8 mouse cellular contexts compared by ENCODE assay signal in the genomic region with DNA sequence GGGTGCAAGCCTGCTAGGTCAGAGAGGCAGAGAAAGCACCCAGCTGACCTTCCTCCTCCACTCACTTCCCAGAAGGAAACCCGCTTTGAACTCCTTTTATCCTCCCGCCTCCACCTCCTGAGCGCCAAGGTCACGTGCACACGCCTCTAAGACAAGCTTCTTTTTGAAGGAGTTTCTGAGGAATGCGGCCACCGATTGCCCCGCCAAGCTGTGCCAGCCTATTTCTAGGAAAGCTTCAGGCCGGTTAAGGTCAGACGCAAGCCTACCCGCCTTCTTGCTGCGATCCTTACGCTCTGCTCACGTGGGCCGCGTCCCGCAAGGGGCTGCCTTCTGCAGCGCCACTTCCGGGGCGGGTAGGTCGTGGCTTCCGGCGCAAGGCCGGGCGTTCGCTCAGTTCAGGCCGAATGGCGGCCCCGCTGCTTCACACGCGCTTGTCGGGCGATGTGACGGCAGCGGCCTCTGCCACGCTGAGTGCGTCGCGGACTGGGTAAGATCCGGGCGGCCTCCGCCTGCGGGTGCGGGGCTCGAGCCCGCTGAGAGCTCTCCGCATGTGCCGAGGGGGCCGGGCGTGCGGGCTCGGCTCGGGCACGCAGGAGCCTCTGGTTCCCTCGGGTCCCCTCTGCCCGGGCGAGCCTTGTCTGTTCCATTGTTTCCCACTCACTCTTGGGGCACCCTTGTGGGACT. TPM values are rescaled to one million over a fixed set of nuclear protein-coding genes. Genes with fewer than 3 reads are reported as not detected.
A peak's percentile ranks its signal among the peaks of the same experiment; 100 is the strongest.
DNase-seq lines count a peak whose midpoint lies in the region; ATAC-seq and TF ChIP-seq lines count a peak whose summit lies in the region.

Gene Rrn3, plus strand, starts transcription at position 356 of the 684 bp plus-strand sequence.

- peak within 1 kb of the TSS; percentile 84 for H3K9ac ChIP-seq in forebrain, embryonic 12.5 days
- peak within 1 kb of the TSS; percentile 91 for H3K9ac ChIP-seq in heart, postnatal 0 days (replicated peaks; ENCODE audit: low read depth, low read length)
- peak within 1 kb of the TSS; percentile 84 for H3K9ac ChIP-seq in liver, embryonic 16.5 days (ENCODE audit: low read depth, low read length)
- peak within 1 kb of the TSS; percentile 94 for H3K9ac ChIP-seq in neural tube, embryonic 13.5 days

- under 1% methylated on average over 57 of the region's 57 CpGs for WGBS in forebrain, embryonic 12.5 days
- WGBS in heart, postnatal 0 days = under 1% methylated on average over 57 of the region's 57 CpGs
- WGBS in liver, embryonic 16.5 days (ENCODE audit: insufficient replicate concordance) = under 1% methylated on average over 57 of the region's 57 CpGs
- WGBS in neural tube, embryonic 13.5 days = under 1% methylated on average over 57 of the region's 57 CpGs

- peaks cover 41% of the 10 kb centered on the region for H3K4me1 ChIP-seq in E14TG2a.4 (replicated peaks; ENCODE audit: low read depth, low read length)
- peaks cover 22% of the 10 kb centered on the region for H3K4me1 ChIP-seq in forebrain, embryonic 12.5 days
- peaks cover 13% of the 10 kb centered on the region; the same call in 1 of the 2 replicates for H3K4me1 ChIP-seq in heart, postnatal 0 days (ENCODE audit: control insufficient read depth, insufficient read depth)
- peaks cover 15% of the 10 kb centered on the region for H3K4me1 ChIP-seq in liver, embryonic 16.5 days (ENCODE audit: control insufficient read depth, low read depth, low read length)
- peaks cover 26% of the 10 kb centered on the region for H3K4me1 ChIP-seq in neural tube, embryonic 13.5 days (replicated peaks)
- peaks cover 5% of the 10 kb centered on the region for H3K4me1 ChIP-seq in testis, adult 2 months (ENCODE audit: control insufficient read depth, insufficient read depth, low read length)

- H3K9me3 ChIP-seq in E14TG2a.4 (ENCODE audit: low read length) = peaks cover 37% of the 10 kb centered on the region
- H3K9me3 ChIP-seq in forebrain, embryonic 12.5 days = no peaks in the 10 kb centered on the region
- H3K9me3 ChIP-seq in heart, postnatal 0 days (replicated peaks; ENCODE audit: control insufficient read depth, low read length) = peaks cover 7% of the 10 kb centered on the region; the same call in 1 of the 2 replicates
- no peaks in the 10 kb centered on the region for H3K9me3 ChIP-seq in liver, embryonic 16.5 days (replicated peaks; ENCODE audit: control insufficient read depth, low read length)
- no peaks in the 10 kb centered on the region for H3K9me3 ChIP-seq in neural tube, embryonic 13.5 days

- peaks cover 51% of the 10 kb centered on the region for H3K36me3 ChIP-seq in E14TG2a.4 (ENCODE audit: insufficient read depth, low read length)
- peaks cover 22% of the 10 kb centered on the region for H3K36me3 ChIP-seq in forebrain, embryonic 12.5 days (replicated peaks)
- H3K36me3 ChIP-seq in heart, postnatal 0 days (replicated peaks; ENCODE audit: control insufficient read depth, insufficient read depth, low read length) = peaks cover 16% of the 10 kb centered on the region
- H3K36me3 ChIP-seq in liver, embryonic 16.5 days (ENCODE audit: control insufficient read depth, insufficient read depth) = peaks cover 5% of the 10 kb centered on the region
- H3K36me3 ChIP-seq in neural tube, embryonic 13.5 days = peaks cover 16% of the 10 kb centered on the region
- H3K36me3 ChIP-seq in testis, adult 2 months (ENCODE audit: control insufficient read depth, insufficient read depth, low read length) = no peaks in the 10 kb centered on the region

- peak; percentile 81 for DNase-seq in c-Kit-positive CD71-positive TER-119-positive erythroid progenitor cells, embryonic 14.5 days (ENCODE audit: low spot score)
- peak; percentile 89 for DNase-seq in heart, postnatal 0 days (ENCODE audit: low spot score)
- DNase-seq in kidney, postnatal 4 days = peak; percentile 91 to 95

- peak; percentile 98 for TF ChIP-seq POLR2A in testis, adult 2 months (IDR thresholded peaks at IDR 0.05; ENCODE audit: control insufficient read depth, low read depth, low read length)

- H3K4me2 ChIP-seq in forebrain, embryonic 12.5 days = peak within 1 kb of the TSS; percentile 77
- H3K4me2 ChIP-seq in heart, postnatal 0 days (ENCODE audit: low read depth, low read length) = peak within 1 kb of the TSS; percentile 77
- H3K4me2 ChIP-seq in liver, embryonic 16.5 days (ENCODE audit: low read depth, low read length) = peak within 1 kb of the TSS; percentile 85
- H3K4me2 ChIP-seq in neural tube, embryonic 13.5 days = peak within 1 kb of the TSS; percentile 85

- TF ChIP-seq EP300 in heart, postnatal 0 days (IDR thresholded peaks at IDR 0.05; ENCODE audit: low read depth) = peak; percentile 52; the same call in 1 of the 2 replicates

- peak within 1 kb of the TSS; percentile 98 for H3K4me3 ChIP-seq in E14TG2a.4 (replicated peaks; ENCODE audit: low read length)
- peak within 1 kb of the TSS; percentile 87 for H3K4me3 ChIP-seq in forebrain, embryonic 12.5 days (replicated peaks)
- H3K4me3 ChIP-seq in heart, postnatal 0 days (ENCODE audit: low read depth, low read length) = peak within 1 kb of the TSS; percentile 83
- peak within 1 kb of the TSS; percentile 87 for H3K4me3 ChIP-seq in liver, embryonic 16.5 days (ENCODE audit: low read depth, low read length)
- H3K4me3 ChIP-seq in neural tube, embryonic 13.5 days = peak within 1 kb of the TSS; percentile 89
- H3K4me3 ChIP-seq in testis, adult 2 months (ENCODE audit: control insufficient read depth, low read depth, low read length) = peak within 1 kb of the TSS; percentile 99

- peak within 1 kb of the TSS; percentile 81 for H3K27ac ChIP-seq in forebrain, embryonic 12.5 days
- peak within 1 kb of the TSS; percentile 57 for H3K27ac ChIP-seq in heart, postnatal 0 days (ENCODE audit: low read depth)
- peak within 1 kb of the TSS; percentile 74 for H3K27ac ChIP-seq in liver, embryonic 16.5 days (ENCODE audit: low read length)
- peak within 1 kb of the TSS; percentile 89 for H3K27ac ChIP-seq in neural tube, embryonic 13.5 days (replicated peaks)
- H3K27ac ChIP-seq in testis, adult 2 months (ENCODE audit: control insufficient read depth, insufficient read depth, low read depth, low read length) = peak within 1 kb of the TSS; percentile 98

- ATAC-seq in forebrain, embryonic 12.5 days (ENCODE audit: low FRiP score) = peak; percentile 99
- ATAC-seq in heart, postnatal 0 days (ENCODE audit: insufficient read depth, low read depth) = peak; percentile 100
- ATAC-seq in liver, embryonic 16.5 days (ENCODE audit: low read depth) = peak; percentile 99
- peak; percentile 99 for ATAC-seq in neural tube, embryonic 13.5 days (ENCODE audit: low read depth)

- no peak for TF ChIP-seq CTCF in E14TG2a.4 (conservative IDR thresholded peaks at IDR 0.05; ENCODE audit: low read length)
- no peak for TF ChIP-seq CTCF in heart, postnatal 0 days (IDR thresholded peaks at IDR 0.05; ENCODE audit: low read depth)
- TF ChIP-seq CTCF in testis, adult 2 months (IDR thresholded peaks at IDR 0.05; ENCODE audit: control insufficient read depth, insufficient read depth, insufficient replicate concordance, low read depth, low read length) = no peak

- H3K27me3 ChIP-seq in E14TG2a.4 (ENCODE audit: insufficient read depth, low read length) = no peaks in the 10 kb centered on the region
- H3K27me3 ChIP-seq in forebrain, embryonic 12.5 days = no peaks in the 10 kb centered on the region
- no peaks in the 10 kb centered on the region for H3K27me3 ChIP-seq in heart, postnatal 0 days (ENCODE audit: control insufficient read depth, insufficient read depth, low read length)
- H3K27me3 ChIP-seq in liver, embryonic 16.5 days (ENCODE audit: control insufficient read depth, insufficient read depth, low read depth, low read length) = no peaks in the 10 kb centered on the region
- no peaks in the 10 kb centered on the region for H3K27me3 ChIP-seq in neural tube, embryonic 13.5 days
- no peaks in the 10 kb centered on the region for H3K27me3 ChIP-seq in testis, adult 2 months (ENCODE audit: control insufficient read depth, insufficient read depth, low read length)

RNA-seq across cellular contexts. Expression of gene Rrn3, which starts in this region (rescaled TPM):
- 114 and 118 TPM in 2 replicates for polyA plus RNA-seq in forebrain, embryonic 12.5 days (2016; fragmentation: Nextera tagmentation; extraction: Ambion mirVana)
- total RNA-seq in heart, postnatal 0 days (2014; rRNA removed; ENCODE audit: low replicate concordance) = 55.3 and 59.0 TPM in 2 replicates
- 43.7 and 49.9 TPM in 2 replicates for polyA plus RNA-seq in heart, postnatal 0 days (2015; fragmentation: Nextera tagmentation; extraction: Ambion mirVana)
- 17.4 and 18.7 TPM in 2 replicates for polyA plus RNA-seq in liver, embryonic 16.5 days (2015; fragmentation: Nextera tagmentation; extraction: Ambion mirVana)
- polyA plus RNA-seq in neural tube, embryonic 13.5 days (2015; fragmentation: Nextera tagmentation; extraction: Ambion mirVana) = 127 TPM in 2 replicates
- polyA plus RNA-seq in testis, adult 2 months (2012; rRNA removed) = 5.4 and 6.3 TPM in 2 replicates

Comparison
In these comparisons a context has a peak if more than half of its experiments do, and no peak if none do; other contexts are left out.
1. Peak in every context shown above with its lines: DNase-seq, ATAC-seq, H3K4me3 ChIP-seq and H3K27ac ChIP-seq.